Mouse (Mus musculus): ENCODE measurements around the gene Vmn1r85.

Gene Vmn1r85

GRCm38 (mm10) chr7:13038621-13039169 lies 56.3 kb downstream of the Vmn1r85 start:
- DNase-seq (ENCODE audit: extremely low spot score, low spot score) = no peak

- peak; percentile 99 for DNase-seq (ENCODE audit: extremely low spot score, low spot score)
Measured at GRCm38 (mm10) chr7:13037901-13038555, 56.9 kb downstream of the Vmn1r85 start, which contains the start of gene Ube2m. Ube2m (minus strand) TSS chr7:13038275.

GRCm38 (mm10) chr7:13037366-13037765 lies 57.6 kb downstream of the Vmn1r85 start:
- DNase-seq (ENCODE audit: extremely low spot score, low spot score) = no peak

- DNase-seq (ENCODE audit: extremely low spot score, low spot score) = no peak
Measured at GRCm38 (mm10) chr7:13036806-13037205, 58.2 kb downstream of the Vmn1r85 start.

- DNase-seq (ENCODE audit: extremely low spot score, low spot score) = no peak
Measured at GRCm38 (mm10) chr7:13035211-13035855, 59.6 kb downstream of the Vmn1r85 start.

DNA sequence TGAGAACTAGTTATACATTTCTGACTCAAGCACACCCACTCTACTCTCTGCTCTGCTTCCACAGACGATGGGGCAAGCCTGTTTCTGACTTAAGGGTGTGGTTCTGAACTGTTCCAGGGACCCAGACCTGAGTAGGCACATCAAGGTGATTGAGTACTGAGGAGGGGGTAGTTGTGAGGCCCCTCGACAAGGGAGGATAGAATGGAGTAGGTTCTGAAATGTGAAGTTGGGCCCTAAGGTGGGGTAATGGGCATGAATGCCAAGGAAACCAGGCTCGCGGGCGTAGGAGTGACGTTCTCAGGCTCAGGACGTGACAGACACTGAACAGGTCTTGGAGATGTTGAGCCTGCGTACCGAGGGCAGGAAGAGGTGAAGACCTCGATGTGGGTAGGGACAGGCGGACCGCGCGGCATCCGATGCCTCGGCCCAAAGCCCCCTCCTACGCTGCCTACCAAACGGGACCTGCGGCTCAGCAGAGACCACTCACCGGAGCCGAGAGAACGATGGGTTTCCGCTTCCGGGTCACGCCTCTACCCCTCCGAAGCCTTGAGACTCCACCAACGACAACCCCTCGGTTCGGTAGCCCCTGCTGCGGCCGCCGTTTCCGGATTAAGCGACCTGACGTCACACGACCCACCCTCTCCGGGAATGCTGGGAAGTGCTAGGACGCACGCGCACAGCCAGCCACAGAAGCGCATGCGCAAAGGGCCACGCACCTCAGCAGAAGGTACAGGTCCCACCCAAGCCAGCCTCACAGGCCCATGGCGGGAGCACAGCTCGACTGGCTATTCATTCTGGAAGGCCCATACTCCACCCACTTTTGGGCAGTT lies 60.6 kb downstream of the Vmn1r85 start, which contains the start of gene Chmp2a:
Gene Chmp2a (minus strand): TSS at position 660 of the 830 bp plus-strand sequence.
- DNase-seq (ENCODE audit: extremely low spot score, low spot score) = peak; percentile 98

GRCm38 (mm10) chr7:13033451-13034147 lies 61.4 kb downstream of the Vmn1r85 start:
- DNase-seq (ENCODE audit: extremely low spot score, low spot score) = no peak

Measured in neural tube, embryonic 10.5 days (tissue).